Mouse (Mus musculus) spleen, adult 2 months (tissue): ENCODE data around the gene Anks1.

ENCODE experiments used
- CTCF ChIP-seq: fragments of 200-500 bp; IDR thresholded peaks from 2 replicates; pipeline ENCODE4 v1.5.1; 2011; ENCODE audit warnings: mild to moderate bottlenecking, inconsistent platforms; ENCODE audit not compliant: insufficient read depth, insufficient read length, insufficient replicate concordance; ENCODE audit errors: extremely low read depth
- POLR2A ChIP-seq: fragments of 200-500 bp; IDR thresholded peaks from 2 replicates; pipeline ENCODE4 v1.6.1; 2011; ENCODE audit warnings: low read depth, low read length, inconsistent platforms

DNA sequence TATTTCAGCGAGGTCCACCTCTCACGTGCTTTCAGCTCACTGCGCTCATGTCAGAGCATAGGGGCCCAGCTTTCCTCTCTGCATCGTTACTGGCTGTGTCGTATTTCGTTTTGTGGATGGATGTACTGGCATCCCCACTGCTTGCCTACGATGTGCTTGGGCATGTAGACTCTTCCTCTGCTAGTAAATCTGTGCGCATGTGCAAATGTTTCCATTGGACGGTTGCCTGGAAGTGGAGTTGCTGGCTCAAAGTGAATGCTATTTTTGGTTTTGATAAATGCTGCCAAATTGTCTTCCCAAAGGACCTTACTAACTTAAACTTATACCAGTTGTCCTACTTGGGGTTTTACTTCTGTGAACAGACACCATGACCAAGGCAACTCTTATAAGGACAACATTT, 62.4 kb downstream of the Anks1 start:
- TF ChIP-seq CTCF, result no peak
- no peak for TF ChIP-seq POLR2A
